Mouse (Mus musculus) gastrocnemius, postnatal 10 days (tissue): ENCODE data around the gene Lrmda. TPM values are rescaled to one million over a fixed set of nuclear protein-coding genes. Genes with fewer than 3 reads are reported as not detected.

Source experiments
- DNase-seq: peaks from one replicate; pipeline ENCODE4 v3.0.0; 2021; ENCODE audit warnings: mixed read lengths
- total RNA-seq, 2 experiments: library from RNA; stranded (reverse); gene quantifications; 2 replicates each; pipeline ENCODE4 v1.2.3; 2021

The Lrmda gene
- total RNA-seq, 2 experiments from 2014 or later, result 1.2 to 1.9 TPM

- DNase-seq, result no peak
These were observed 882.6 kb downstream of the Lrmda start for GRCm38 (mm10) chr14:22902116-22902515.

GRCm38 (mm10) chr14:22902914-22903313 is 883.4 kb downstream of the Lrmda start:
- no peak for DNase-seq

GRCm38 (mm10) chr14:22905741-22906667 is 886.5 kb downstream of the Lrmda start:
- DNase-seq, result no peak

- DNase-seq, result no peak
These were observed 887.2 kb downstream of the Lrmda start for GRCm38 (mm10) chr14:22906716-22907115.

- DNase-seq, result no peak
These were observed 887.7 kb downstream of the Lrmda start for GRCm38 (mm10) chr14:22907221-22907620.

- no peak for DNase-seq
These were observed 888.5 kb downstream of the Lrmda start for GRCm38 (mm10) chr14:22908006-22908405.

- DNase-seq, result no peak
These were observed 896.0 kb downstream of the Lrmda start for GRCm38 (mm10) chr14:22915463-22915862.

- DNase-seq, result no peak
These were observed 899.0 kb downstream of the Lrmda start for GRCm38 (mm10) chr14:22918499-22918898.

- no peak for DNase-seq
These were observed 899.4 kb downstream of the Lrmda start for GRCm38 (mm10) chr14:22918931-22919330.

- no peak for DNase-seq
These were observed 901.6 kb downstream of the Lrmda start for GRCm38 (mm10) chr14:22921152-22921551.

- DNase-seq, result no peak
These were observed 902.3 kb downstream of the Lrmda start for GRCm38 (mm10) chr14:22921796-22922195.

GRCm38 (mm10) chr14:22922571-22922970 is 903.1 kb downstream of the Lrmda start:
- no peak for DNase-seq

- DNase-seq, result no peak
These were observed 903.7 kb downstream of the Lrmda start for GRCm38 (mm10) chr14:22923251-22923650.

- no peak for DNase-seq
These were observed 908.8 kb downstream of the Lrmda start for GRCm38 (mm10) chr14:22928263-22928662.

- no peak for DNase-seq
These were observed 909.2 kb downstream of the Lrmda start for GRCm38 (mm10) chr14:22928683-22929082.

- no peak for DNase-seq
These were observed 910.1 kb downstream of the Lrmda start for GRCm38 (mm10) chr14:22929585-22929984.

- no peak for DNase-seq
These were observed 911.1 kb downstream of the Lrmda start for GRCm38 (mm10) chr14:22930488-22931046.

GRCm38 (mm10) chr14:22931114-22931822 is 911.8 kb downstream of the Lrmda start:
- no peak for DNase-seq

GRCm38 (mm10) chr14:22936701-22937100 is 917.2 kb downstream of the Lrmda start:
- DNase-seq, result no peak

GRCm38 (mm10) chr14:22940576-22940975 is 921.1 kb downstream of the Lrmda start:
- DNase-seq, result no peak

GRCm38 (mm10) chr14:22942569-22942968 is 923.1 kb downstream of the Lrmda start:
- no peak for DNase-seq

GRCm38 (mm10) chr14:22949466-22949865 is 930.0 kb downstream of the Lrmda start:
- DNase-seq, result no peak

GRCm38 (mm10) chr14:22952981-22953380 is 933.5 kb downstream of the Lrmda start:
- DNase-seq, result no peak
